Mouse (Mus musculus): Measurements from ENCODE around the gene Nipal3. TPM values are rescaled to one million over a fixed set of nuclear protein-coding genes. Genes with fewer than 3 reads are reported as not detected.

The Nipal3 gene
- 10 to 100 TPM; 36.9 to 42.6 TPM for total RNA-seq (2021)

DNA sequence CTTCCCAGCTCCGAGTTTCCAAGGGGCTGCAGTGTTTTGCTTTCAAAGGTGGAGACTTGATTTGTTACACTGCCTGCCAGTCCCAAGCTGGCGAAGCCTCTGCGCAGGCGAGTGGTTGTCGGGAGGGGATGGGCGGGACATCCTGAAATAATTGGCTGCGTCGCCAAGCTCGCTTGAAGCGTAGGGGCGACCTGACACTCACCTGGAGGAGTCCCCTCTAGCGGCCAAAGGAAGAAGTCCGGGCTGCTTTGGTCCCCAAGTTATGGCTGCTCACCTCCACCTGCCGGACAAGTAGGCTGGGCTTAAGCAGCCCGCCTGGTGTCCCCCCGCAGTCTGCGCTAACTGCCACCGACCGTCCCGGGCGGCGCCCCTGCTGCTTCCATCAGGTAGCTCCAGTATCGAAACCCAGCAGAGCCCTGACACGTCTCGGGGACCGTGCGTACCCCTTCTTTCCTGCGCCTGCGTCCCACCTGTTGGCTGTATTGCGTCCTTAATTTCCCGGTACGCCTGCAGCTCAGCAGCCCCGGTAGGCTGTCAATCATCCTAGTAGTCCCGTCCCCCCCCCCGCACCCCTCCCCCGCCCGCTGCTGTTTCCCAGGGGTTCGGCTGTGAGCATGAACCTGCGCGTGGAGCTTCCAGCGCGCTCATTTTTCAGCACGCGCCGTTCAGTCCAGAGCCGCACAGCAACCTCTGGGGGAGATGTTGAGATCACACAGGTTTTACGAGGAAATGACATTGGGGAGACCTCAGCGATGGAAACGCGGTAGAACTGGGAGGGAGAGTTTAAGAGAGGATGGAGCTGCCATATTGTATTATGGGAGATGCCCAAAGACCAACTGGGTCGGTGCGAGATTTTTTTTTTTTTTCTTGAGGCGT lies at the start of gene Nipal3, which contains the start of gene Stpg1:
Nipal3 (minus strand) TSS at position 518 of the 876 bp plus-strand sequence.
Stpg1 (plus strand) TSS at position 270 of the 876 bp plus-strand sequence.
- DNase-seq, result peak; percentile 83 to 87
- intact Hi-C loops (cut with DNase I), result loop anchor here (2.0 to 5.0 kb wide), 2 partner anchors 62 to 112 kb away; partner anchors contain the start of gene Rcan3

DNA sequence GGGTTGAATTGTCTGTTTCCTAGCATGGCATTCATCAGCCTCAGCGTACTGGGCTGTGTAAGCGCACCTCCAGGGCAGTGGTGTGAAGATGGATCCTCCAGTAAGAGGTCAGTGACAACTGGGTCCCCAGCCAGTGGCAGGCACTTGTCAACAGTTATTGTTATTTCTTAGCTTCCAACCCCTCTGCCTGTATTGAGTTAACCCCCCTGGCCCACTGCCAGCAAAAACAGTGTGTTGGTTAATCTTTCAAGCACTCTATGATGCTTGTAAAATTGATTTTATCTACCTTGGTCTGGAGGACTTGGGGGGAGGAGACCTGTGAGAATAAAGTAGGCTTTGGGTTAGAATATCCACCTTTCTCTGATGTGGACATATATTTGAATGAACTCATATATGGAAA lies 49.4 kb upstream of the Nipal3 start:
- no peak for DNase-seq

DNA sequence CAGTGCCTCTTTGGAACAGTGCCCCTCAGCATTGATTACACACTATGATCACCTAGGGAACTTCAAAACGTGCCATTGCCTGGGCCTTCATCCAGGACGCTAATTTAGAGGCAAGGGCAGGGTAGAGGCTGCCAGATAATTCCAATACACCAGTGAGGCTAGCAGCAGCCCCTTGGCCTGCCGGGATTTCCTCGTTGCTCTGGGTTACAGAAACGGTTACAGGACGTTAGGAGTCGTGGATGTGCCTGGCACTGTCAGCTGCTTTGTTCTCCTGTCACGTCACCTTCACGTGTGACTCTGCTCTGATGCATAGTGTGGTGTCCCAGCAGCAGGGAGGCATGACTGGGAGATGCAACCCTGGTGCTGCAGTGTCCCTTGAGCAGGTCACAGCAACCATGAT lies 45.2 kb upstream of the Nipal3 start:
- intact Hi-C loops (cut with DNase I), result no loop called here

More for the DNA sequence above, 49.4 kb upstream of the Nipal3 start:
- intact Hi-C loops (cut with DNase I), result no loop called here

GRCm38 (mm10) chr4:135539056-135539455 lies 44.2 kb upstream of the Nipal3 start:
- intact Hi-C loops (cut with DNase I), result no loop called here
- DNase-seq, result no peak

More for the DNA sequence above, 45.2 kb upstream of the Nipal3 start:
- DNase-seq, result no peak

DNA sequence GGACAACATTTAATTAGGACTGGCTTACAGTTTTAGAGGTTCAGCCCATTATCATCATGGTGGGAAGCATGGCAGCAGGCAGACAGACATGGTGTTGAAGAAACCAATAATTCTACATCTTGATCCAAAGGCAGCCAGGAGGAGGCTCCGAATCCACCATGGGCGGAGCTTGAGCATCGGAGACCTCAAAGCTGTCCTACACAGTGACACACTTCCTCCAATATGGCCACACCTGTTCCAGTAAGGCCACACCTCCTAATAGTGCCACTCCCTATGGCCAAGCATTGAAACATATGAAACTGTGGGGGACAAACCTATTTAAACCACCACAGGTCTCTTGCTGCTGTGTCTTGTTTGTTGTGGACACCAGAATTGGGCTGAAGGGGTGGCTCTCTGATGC lies 40.2 kb upstream of the Nipal3 start:
- intact Hi-C loops (cut with DNase I), result no loop called here
- DNase-seq, result no peak

DNA sequence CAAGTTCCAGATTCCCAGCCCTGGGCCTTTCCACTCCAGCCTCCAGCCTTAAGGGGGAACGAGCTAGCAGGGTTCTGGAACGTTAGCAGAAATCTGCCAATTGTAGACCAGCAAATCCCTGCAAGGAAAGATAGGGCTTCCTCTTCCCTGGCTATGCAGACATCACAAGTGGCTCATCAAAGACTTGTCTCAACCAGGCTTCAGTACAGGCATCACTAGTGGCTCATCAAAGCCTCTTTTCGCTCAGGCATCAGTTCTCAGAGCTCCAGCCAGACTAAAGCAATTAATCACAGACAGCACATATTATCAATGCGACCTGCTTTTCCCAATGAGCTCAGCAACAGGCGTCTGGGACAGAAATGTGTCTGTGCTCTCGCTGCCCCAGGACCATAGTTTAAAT lies 38.2 kb upstream of the Nipal3 start:
- intact Hi-C loops (cut with DNase I), result no loop called here

GRCm38 (mm10) chr4:135531771-135532613 lies 37.2 kb upstream of the Nipal3 start:
- intact Hi-C loops (cut with DNase I), result no loop called here
- no peak for DNase-seq

More for the DNA sequence above, 38.2 kb upstream of the Nipal3 start:
- no peak for DNase-seq

- intact Hi-C loops (cut with DNase I), result no loop called here
- no peak for DNase-seq
Measured at GRCm38 (mm10) chr4:135531236-135531635, 36.4 kb upstream of the Nipal3 start.

DNA sequence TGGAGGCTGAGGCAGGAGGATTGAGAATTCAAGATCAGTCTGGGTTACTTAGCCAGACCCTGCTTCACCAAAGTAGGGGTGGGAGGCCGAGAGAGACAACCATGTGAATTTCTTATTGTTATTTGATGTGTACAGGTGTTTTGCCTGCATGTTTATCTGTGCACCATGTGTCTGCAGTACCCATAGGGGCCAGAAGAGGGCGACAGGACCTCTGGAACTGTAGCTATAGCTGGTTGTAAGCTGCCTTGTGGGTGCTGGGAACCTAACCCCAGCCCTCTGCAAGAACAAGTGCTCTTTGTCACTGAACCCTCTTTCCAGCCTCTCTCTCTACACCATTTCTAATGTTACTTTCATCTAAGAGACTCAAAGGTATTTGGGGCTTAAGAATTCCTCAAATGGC lies 35.4 kb upstream of the Nipal3 start:
- intact Hi-C loops (cut with DNase I), result no loop called here
- no peak for DNase-seq

DNA sequence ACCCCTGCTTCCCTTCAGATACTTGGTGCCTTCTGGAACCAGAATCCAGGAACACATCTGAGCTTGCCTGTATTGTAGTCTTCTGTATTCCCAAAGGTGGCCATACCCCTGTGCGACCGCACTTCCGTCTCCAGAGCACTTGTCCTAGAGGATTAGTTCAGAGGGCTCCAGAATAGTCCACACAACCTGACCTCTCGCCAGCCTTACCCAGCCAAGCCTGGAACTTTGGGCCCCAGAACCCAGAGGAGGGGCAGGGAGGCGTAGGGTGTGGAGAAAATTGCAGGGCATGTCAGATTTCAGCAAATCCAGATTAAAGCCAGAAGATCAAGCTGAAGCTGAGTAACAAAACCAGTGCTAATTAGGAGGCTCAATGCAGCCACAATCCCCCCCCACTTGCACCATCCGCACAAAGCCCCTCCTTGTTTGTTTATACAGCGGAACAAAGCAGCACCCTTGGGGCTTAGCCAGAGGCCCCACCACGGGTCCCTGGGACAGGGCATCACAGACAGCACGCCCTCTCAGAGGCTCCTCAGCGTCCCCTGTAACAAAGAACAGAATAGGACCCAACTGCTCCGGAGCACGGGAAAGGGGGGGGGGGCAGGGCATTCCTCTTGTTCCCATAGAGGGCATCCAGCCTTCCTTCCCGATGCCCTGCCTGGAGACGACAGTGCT lies 31.3 kb upstream of the Nipal3 start:
- DNase-seq, result no peak
- intact Hi-C loops (cut with DNase I), result no loop called here

DNA sequence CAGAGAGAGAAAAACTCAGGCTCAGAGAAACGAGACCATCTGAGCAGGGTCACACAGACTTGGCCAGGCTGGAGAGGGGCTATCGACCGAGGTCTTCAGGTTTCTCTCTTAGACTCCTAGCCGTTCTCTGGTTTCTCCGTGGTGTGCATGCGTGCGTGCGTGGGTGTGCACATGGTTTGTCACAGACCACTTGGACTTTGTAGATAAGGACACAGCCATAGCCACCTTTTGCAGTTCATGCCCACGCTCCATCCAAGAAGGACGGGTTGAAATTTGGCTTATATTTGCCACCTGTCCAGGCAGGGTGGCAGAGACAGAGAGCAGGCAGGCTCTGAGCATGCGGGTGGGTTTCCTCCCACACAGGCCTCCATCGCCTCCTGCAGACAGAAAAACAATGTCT lies 30.2 kb upstream of the Nipal3 start:
- intact Hi-C loops (cut with DNase I), result no loop called here
- DNase-seq, result no peak

GRCm38 (mm10) chr4:135523939-135524338 lies 29.1 kb upstream of the Nipal3 start:
- DNase-seq, result no peak
- intact Hi-C loops (cut with DNase I), result loop anchor here (5.0 kb wide), 1 partner anchor 43 kb away; no protein-coding TSS in a partner anchor

DNA sequence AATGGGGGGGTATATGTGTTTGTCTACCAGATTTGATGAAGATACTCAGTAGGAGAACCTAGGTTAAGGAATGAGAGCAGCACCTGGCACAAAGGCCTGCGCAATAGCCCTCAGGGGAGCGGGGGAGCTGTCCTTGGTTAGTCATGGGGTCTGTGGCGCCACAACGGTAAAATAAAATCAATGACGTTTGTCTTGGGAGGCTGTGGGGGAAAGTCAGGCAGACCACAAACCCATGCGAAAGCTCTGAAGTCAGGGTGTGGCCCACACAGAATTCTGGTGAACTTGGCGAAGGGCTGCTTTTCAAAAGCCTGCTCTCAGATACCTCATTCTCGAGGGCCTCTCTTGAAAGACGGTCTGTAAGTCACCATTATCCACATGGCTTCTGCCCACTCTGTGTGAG lies 25.6 kb upstream of the Nipal3 start:
- intact Hi-C loops (cut with DNase I), result loop anchor here (5.0 kb wide), 1 partner anchor 47 kb away; no protein-coding TSS in a partner anchor
- no peak for DNase-seq

DNA sequence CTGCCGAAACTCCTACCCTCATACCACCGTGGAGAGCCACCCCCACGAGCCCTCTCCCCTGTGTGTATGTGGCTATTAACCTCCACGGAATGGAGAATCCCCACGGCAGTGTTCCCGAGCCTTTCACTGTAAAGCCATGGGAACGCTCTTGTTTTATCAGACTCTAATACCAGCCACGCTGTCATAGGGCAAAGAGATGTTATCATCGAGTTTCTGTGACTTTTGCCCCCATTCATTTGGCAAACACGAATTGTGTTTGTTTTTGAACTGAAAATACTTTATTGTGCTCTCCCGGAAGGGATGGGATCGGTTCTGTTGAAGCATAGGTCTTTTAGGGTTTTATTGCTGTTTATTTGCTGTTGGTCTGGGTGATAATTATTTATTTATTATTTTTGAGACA lies 23.3 kb upstream of the Nipal3 start:
- no peak for DNase-seq
- intact Hi-C loops (cut with DNase I), result loop anchor here (5.0 kb wide), 1 partner anchor 74 kb away; no protein-coding TSS in a partner anchor

DNA sequence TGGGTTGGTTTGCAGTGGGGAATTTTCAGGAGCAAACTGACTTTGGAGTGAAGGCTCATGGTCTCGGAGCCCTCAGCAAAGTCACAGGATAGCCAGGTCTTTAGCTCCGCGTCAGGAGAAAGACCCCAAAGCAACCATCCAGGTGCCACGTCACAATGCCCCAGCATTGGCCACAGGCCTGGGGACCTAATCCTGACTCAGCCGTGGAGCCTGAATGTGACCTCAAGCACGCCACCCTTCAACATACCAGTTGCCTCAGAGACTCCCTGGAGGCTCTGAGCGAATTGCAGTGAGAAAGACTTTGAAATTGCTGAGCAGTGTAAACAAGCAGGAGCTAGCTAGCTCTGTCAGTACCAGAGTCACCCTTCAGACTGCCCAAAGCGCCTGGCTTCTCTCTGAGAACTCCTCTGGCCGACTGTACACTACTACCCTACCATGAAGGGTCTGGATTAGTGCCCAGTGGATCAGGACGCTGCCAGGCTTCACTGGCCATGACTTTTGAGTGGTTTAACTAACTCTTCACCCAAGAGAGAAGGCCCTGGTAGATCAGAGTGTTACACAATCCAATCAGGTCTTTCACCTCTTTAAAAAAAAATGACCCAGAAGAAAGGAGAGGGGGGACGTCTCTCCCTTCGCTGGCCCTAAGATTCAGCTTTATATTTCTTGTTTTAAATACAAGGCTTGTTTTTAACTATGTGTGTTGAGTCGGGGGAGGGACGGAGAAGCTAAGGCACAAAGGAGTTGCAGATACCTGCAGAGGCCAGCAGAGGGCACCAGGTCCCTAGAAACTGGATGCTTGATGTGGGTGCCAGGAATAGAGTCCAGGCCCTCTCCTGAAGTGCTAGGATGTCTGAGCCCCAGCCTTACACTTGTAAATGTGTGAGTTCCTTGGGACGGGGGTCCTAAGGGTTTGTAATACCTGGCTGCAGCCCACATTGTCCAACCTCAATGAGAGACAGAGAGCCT lies 21.8 kb upstream of the Nipal3 start:
- intact Hi-C loops (cut with DNase I), result loop anchor here (1.0 to 5.0 kb wide), 2 partner anchors 76 to 151 kb away; no protein-coding TSS in a partner anchor
- peak; percentile 66 to 70 for DNase-seq

GRCm38 (mm10) chr4:135514925-135515324 lies 20.1 kb upstream of the Nipal3 start:
- DNase-seq, result no peak
- intact Hi-C loops (cut with DNase I), result loop anchor here (5.0 kb wide), 1 partner anchor 77 kb away; no protein-coding TSS in a partner anchor

DNA sequence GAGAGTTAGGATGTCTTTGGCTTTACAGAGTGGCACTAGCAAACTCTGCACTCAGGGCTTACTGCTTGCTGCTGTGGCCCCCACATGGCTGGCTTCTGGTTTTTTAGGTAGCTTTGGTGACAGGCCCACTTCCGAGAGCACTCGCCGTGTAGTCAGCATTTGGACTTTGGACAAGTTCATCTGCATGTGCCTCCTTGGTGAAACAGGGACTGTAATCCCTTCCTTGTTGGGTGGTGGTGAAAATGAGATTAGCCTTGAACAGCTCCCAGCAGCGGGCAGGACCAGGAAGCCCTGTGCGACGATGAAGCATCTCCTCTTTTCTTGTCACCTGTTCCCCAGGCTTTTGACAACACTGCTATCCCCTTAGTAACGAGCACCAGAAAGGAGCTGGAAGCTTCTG lies 19.0 kb upstream of the Nipal3 start:
- DNase-seq, result no peak

DNA sequence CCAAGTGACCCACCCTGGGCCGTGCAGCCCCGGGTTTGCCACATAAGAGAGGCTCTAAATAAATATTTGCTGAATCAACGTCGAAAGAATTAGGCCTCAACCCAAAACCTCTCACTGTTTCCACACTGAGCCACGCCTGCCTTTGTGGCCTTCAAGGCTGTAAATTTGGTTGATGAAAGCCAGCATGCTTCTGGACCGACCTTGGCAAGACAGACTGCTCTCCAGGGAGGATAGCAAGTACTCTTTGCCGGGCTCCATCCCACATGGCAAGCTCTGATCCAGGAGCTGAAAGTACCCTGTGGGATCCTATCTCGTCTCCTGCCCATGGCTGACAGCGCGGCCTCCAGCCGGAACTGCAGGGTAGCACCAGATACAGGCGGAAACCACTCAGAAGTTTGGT lies 14.7 kb upstream of the Nipal3 start:
- no peak for DNase-seq
- intact Hi-C loops (cut with DNase I), result no loop called here

More for the DNA sequence above, 19.0 kb upstream of the Nipal3 start:
- intact Hi-C loops (cut with DNase I), result no loop called here

DNA sequence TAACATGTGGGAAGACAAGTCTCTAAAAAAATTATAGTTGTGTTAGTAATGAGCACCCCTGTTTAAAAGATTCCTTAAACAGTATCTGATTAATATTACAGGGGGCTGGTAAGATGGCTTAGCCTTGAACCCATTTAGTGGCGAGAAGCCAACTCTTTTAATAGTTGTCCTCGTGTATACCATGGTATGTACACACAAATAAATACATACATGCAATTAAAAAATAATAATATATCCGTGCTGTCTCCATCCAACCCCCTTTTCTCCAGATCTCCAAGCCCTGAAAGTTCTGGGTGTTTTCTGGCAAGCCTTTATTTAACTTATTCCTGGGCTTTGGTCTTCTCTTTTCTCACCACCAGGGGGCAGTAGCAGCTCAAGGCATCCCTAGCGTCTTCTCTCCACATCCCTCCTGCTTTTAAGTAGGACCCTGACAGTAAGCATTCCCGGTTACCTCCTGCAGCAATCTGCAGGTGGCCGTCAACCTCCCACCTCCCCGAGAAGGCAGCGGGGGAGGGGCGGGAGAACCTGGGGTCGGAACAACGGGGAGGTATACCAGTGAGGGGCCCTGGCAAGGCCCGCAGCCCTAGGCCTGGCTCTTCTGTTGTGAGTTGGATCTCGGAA lies 13.7 kb upstream of the Nipal3 start:
- DNase-seq, result peak; percentile 65 to 67
- intact Hi-C loops (cut with DNase I), result loop anchor here (1.0 kb wide), 1 partner anchor 159 kb away; no protein-coding TSS in a partner anchor

Measured in heart, postnatal 36 days (tissue).